8 mouse cellular contexts compared by ENCODE assay signal in genomic region chr14:54864313-54865036, GRCm38 (mm10). TPM values are rescaled to one million over a fixed set of nuclear protein-coding genes. Genes with fewer than 3 reads are reported as not detected.
DNase-seq lines count a peak whose midpoint lies in the region; ATAC-seq and TF ChIP-seq lines count a peak whose summit lies in the region.

No protein-coding gene starts in this region.

- peak overlapping the region; percentile 69 for H3K4me2 ChIP-seq in intestine, embryonic 15.5 days (replicated peaks)

- H3K9me3 ChIP-seq in embryonic facial prominence, embryonic 10.5 days: no peaks in the 10 kb centered on the region
- H3K9me3 ChIP-seq in intestine, embryonic 15.5 days: no peaks in the 10 kb centered on the region

- ATAC-seq in intestine, embryonic 15.5 days: peak; percentile 14
- ATAC-seq in monocyte, adult 5-6 weeks (replicated peaks; ENCODE audit: insufficient number of reproducible peaks, low FRiP score, low TSS enrichment, poor library complexity, severe bottlenecking): peak; percentile 19

- no peak for DNase-seq in layer of hippocampus, adult 2 months (ENCODE audit: low spot score in 2 of 2)
- DNase-seq in layer of hippocampus, postnatal 25 days (ENCODE audit: extremely low spot score in 1 of 2, low spot score in 1 of 2): no peak
- DNase-seq in embryonic facial prominence, embryonic 10.5 days (ENCODE audit: low spot score): no peak
- DNase-seq in cerebellum, postnatal 4 days (ENCODE audit: low spot score in 2 of 2): no peak
- no peak for DNase-seq in left cerebral cortex, adult 11 months (ENCODE audit: low spot score)
- DNase-seq in left cerebral cortex, postnatal 10 days (ENCODE audit: extremely low spot score in 1 of 2, low spot score in 2 of 2): no peak

- intact Hi-C loops in left cerebral cortex, postnatal 10 days (cut with DNase I): no loop called here

- H3K36me3 ChIP-seq in embryonic facial prominence, embryonic 10.5 days (replicated peaks): no peaks in the 10 kb centered on the region
- H3K36me3 ChIP-seq in intestine, embryonic 15.5 days: no peaks in the 10 kb centered on the region

- peak overlapping the region; percentile 98 for H3K27ac ChIP-seq in layer of hippocampus, adult 2 months
- H3K27ac ChIP-seq in embryonic facial prominence, embryonic 10.5 days (replicated peaks): peak overlapping the region; percentile 94
- H3K27ac ChIP-seq in intestine, embryonic 15.5 days: peak overlapping the region; percentile 73; the same call in 1 of the 2 replicates

- H3K27me3 ChIP-seq in embryonic facial prominence, embryonic 10.5 days (replicated peaks; ENCODE audit: low read depth, poor library complexity, severe bottlenecking): no peaks in the 10 kb centered on the region
- H3K27me3 ChIP-seq in intestine, embryonic 15.5 days (replicated peaks): no peaks in the 10 kb centered on the region

- WGBS in embryonic facial prominence, embryonic 10.5 days: 17% methylated on average over 21 of the region's 21 CpGs
- WGBS in intestine, embryonic 15.5 days: 15% methylated on average over 21 of the region's 21 CpGs

- peak overlapping the region; percentile 67 for H3K4me3 ChIP-seq in layer of hippocampus, adult 2 months
- peak overlapping the region; percentile 95 for H3K4me3 ChIP-seq in embryonic facial prominence, embryonic 10.5 days
- H3K4me3 ChIP-seq in intestine, embryonic 15.5 days (replicated peaks): peak overlapping the region; percentile 100

- H3K4me1 ChIP-seq in embryonic facial prominence, embryonic 10.5 days: peaks cover 14% of the 10 kb centered on the region
- H3K4me1 ChIP-seq in intestine, embryonic 15.5 days (replicated peaks): no peaks in the 10 kb centered on the region

- peak overlapping the region; percentile 98 for H3K9ac ChIP-seq in intestine, embryonic 15.5 days

- TF ChIP-seq CTCF in layer of hippocampus, adult 2 months (conservative IDR thresholded peaks at IDR 0.05): no peak

RNA-seq across cellular contexts. Expression of gene Homez, which starts 6.3 kb away (rescaled TPM):
- 10 to 100 TPM; 22.0 to 22.2 TPM for total RNA-seq in layer of hippocampus, adult 2 months (2021)
- total RNA-seq in layer of hippocampus, postnatal 25 days (2021): 10 to 100 TPM; 21.9 to 23.6 TPM
- polyA plus RNA-seq in embryonic facial prominence, embryonic 10.5 days (2016; fragmentation: Nextera tagmentation; extraction: Ambion mirVana): 20.3 and 22.1 TPM in 2 replicates
- polyA plus RNA-seq in intestine, embryonic 15.5 days (2015; fragmentation: Nextera tagmentation; extraction: Ambion mirVana): 6.2 and 6.9 TPM in 2 replicates
- total RNA-seq in monocyte, adult 5-6 weeks (2017): 2.1 to 16.7 TPM (median 5.1 TPM) in 3 replicates
- total RNA-seq in left cerebral cortex, postnatal 10 days (2021): 10 to 100 TPM; 16.7 to 18.5 TPM

RNA-seq across cellular contexts. Expression of gene Ppp1r3e, which starts 12.9 kb away (rescaled TPM):
- 10 to 100 TPM; 22.1 to 24.3 TPM for total RNA-seq in layer of hippocampus, adult 2 months (2021)
- total RNA-seq in layer of hippocampus, postnatal 25 days (2021): 10 to 100 TPM; 19.4 to 22.6 TPM
- polyA plus RNA-seq in embryonic facial prominence, embryonic 10.5 days (2016; fragmentation: Nextera tagmentation; extraction: Ambion mirVana): 0.56 and 0.60 TPM in 2 replicates
- polyA plus RNA-seq in intestine, embryonic 15.5 days (2015; fragmentation: Nextera tagmentation; extraction: Ambion mirVana): 2.3 TPM in 2 replicates
- total RNA-seq in monocyte, adult 5-6 weeks (2017): 1.3 to 2.7 TPM in 2 of 3 replicates, not detected in the other
- total RNA-seq in left cerebral cortex, postnatal 10 days (2021): 10 to 100 TPM; 26.9 to 28.4 TPM

RNA-seq across cellular contexts. Expression of gene Bcl2l2, which starts 18.7 kb away (rescaled TPM):
- total RNA-seq in layer of hippocampus, adult 2 months (2021): 100 to 1,000 TPM; 114 to 126 TPM
- total RNA-seq in layer of hippocampus, postnatal 25 days (2021): 100 to 1,000 TPM; 108 to 117 TPM
- 2.3 and 2.5 TPM in 2 replicates for polyA plus RNA-seq in embryonic facial prominence, embryonic 10.5 days (2016; fragmentation: Nextera tagmentation; extraction: Ambion mirVana)
- 3.6 and 4.7 TPM in 2 replicates for polyA plus RNA-seq in intestine, embryonic 15.5 days (2015; fragmentation: Nextera tagmentation; extraction: Ambion mirVana)
- 2.2 to 9.0 TPM (median 4.0 TPM) in 3 replicates for total RNA-seq in monocyte, adult 5-6 weeks (2017)
- total RNA-seq in left cerebral cortex, postnatal 10 days (2021): 10 to 100 TPM; 83.0 to 84.4 TPM

RNA-seq across cellular contexts. Expression of gene Gm20521, which starts 18.8 kb away (rescaled TPM):
- total RNA-seq in layer of hippocampus, adult 2 months (2021): 1 to 10 TPM; 1.0 to 9.4 TPM
- 10 to 100 TPM in 1 of 2 experiments, 1 to 10 TPM in 1; 3.1 to 13.8 TPM for total RNA-seq in layer of hippocampus, postnatal 25 days (2021)
- polyA plus RNA-seq in embryonic facial prominence, embryonic 10.5 days (2016; fragmentation: Nextera tagmentation; extraction: Ambion mirVana): 0.14 and 0.25 TPM in 2 replicates
- 0.34 and 0.35 TPM in 2 replicates for polyA plus RNA-seq in intestine, embryonic 15.5 days (2015; fragmentation: Nextera tagmentation; extraction: Ambion mirVana)
- 3.0 to 3.6 TPM in 2 of 3 replicates, not detected in the other for total RNA-seq in monocyte, adult 5-6 weeks (2017)
- total RNA-seq in left cerebral cortex, postnatal 10 days (2021): 1 to 10 TPM in 1 of 2 experiments, not detected in 1; 1.9 TPM

RNA-seq across cellular contexts. Expression of gene Pabpn1, which starts 27.8 kb away (rescaled TPM):
- 100 to 1,000 TPM; 271 to 305 TPM for total RNA-seq in layer of hippocampus, adult 2 months (2021)
- total RNA-seq in layer of hippocampus, postnatal 25 days (2021): 100 to 1,000 TPM; 193 to 262 TPM
- polyA plus RNA-seq in embryonic facial prominence, embryonic 10.5 days (2016; fragmentation: Nextera tagmentation; extraction: Ambion mirVana): 173 TPM in 2 replicates
- polyA plus RNA-seq in intestine, embryonic 15.5 days (2015; fragmentation: Nextera tagmentation; extraction: Ambion mirVana): 108 and 119 TPM in 2 replicates
- total RNA-seq in monocyte, adult 5-6 weeks (2017): 141 to 211 TPM (median 184 TPM) in 3 replicates
- 100 to 1,000 TPM; 272 to 278 TPM for total RNA-seq in left cerebral cortex, postnatal 10 days (2021)
